Mouse (Mus musculus) heart, adult 2 months (tissue): ENCODE measurements around the gene Olfr147. TPM values are rescaled to one million over a fixed set of nuclear protein-coding genes. Genes with fewer than 3 reads are reported as not detected.

Experiments
- DNase-seq, 2 experiments: peaks; one replicate each; pipeline ENCODE4 v3.0.0; 2021
- H3K27ac ChIP-seq: fragments of 200-600 bp; 2 replicates; pipeline ENCODE4 v1.8.1; 2022
- H3K27me3 ChIP-seq: fragments of 200-500 bp; 2 replicates; pipeline ENCODE4 v1.6.1; 2012; ENCODE audit warnings: mild to moderate bottlenecking, low read length, inconsistent platforms, mixed read lengths; ENCODE audit not compliant: control insufficient read depth, insufficient read depth
- H3K36me3 ChIP-seq: fragments of 200-500 bp; 2 replicates; pipeline ENCODE4 v1.6.1; 2012; ENCODE audit warnings: low read length, inconsistent platforms; ENCODE audit not compliant: control insufficient read depth, insufficient read depth
- H3K4me1 ChIP-seq: fragments of 200-500 bp; 2 replicates; pipeline ENCODE4 v1.6.1; 2011; ENCODE audit warnings: low read length; ENCODE audit not compliant: control insufficient read depth, insufficient read depth
- H3K4me3 ChIP-seq: fragments of 200-600 bp; 2 replicates; pipeline ENCODE4 v1.8.1; 2022
- H3K79me2 ChIP-seq: fragments of 200-500 bp; replicated peaks from 2 replicates; pipeline ENCODE4 v1.6.1; 2012; ENCODE audit warnings: mild to moderate bottlenecking, inconsistent platforms, low read length, moderate library complexity, mixed read lengths; ENCODE audit not compliant: control insufficient read depth, insufficient read depth
- H3K9ac ChIP-seq: fragments of 200-500 bp; 2 replicates; pipeline ENCODE4 v1.6.1; 2012; ENCODE audit warnings: low read depth, mild to moderate bottlenecking, control low read depth, inconsistent platforms, low read length, mixed read lengths
- CTCF ChIP-seq: fragments of 200-600 bp; IDR thresholded peaks from 2 replicates; pipeline ENCODE4 v1.8.1; 2022; ENCODE audit warnings: antibody characterized with exemption, mild to moderate bottlenecking, moderate library complexity
- EP300 ChIP-seq: fragments of 200-500 bp; IDR thresholded peaks from 2 replicates; pipeline ENCODE4 v1.6.1; 2011; ENCODE audit warnings: low read depth, low read length, control low read depth; ENCODE audit not compliant: insufficient read depth
- POLR2A ChIP-seq: fragments of 200-500 bp; IDR thresholded peaks from 2 replicates; pipeline ENCODE4 v1.6.1; 2011; ENCODE audit warnings: mild to moderate bottlenecking, low read depth, low read length, control low read depth; ENCODE audit not compliant: insufficient read depth
- WGBS: fragments of 180-500 bp; shearing (Covaris S2); methylation state at CpG from one replicate; pipeline ENCODE4 v1.1.7; 2018; 5-methylcytosine and 5-hydroxymethylcytosine counted together
- intact Hi-C: fragments of 180-260 bp; cut with DNase I; formaldehyde crosslinking; loops from one replicate; pipeline ENCODE4 v1.15.1; 2025
- polyA plus RNA-seq: library from polyadenylated mRNA; depleted of rRNA; stranded (reverse); fragments of >200 nt; gene quantifications from 2 replicates; pipeline ENCODE4 v1.2.3, GENCODE M21; 2012; rRNA removed
- total RNA-seq, 2 experiments: library from RNA; stranded (reverse); gene quantifications; 2 replicates each; pipeline ENCODE4 v1.2.3; 2021

Gene Olfr147
- total and polyA plus RNA-seq, 3 experiments: not detected

DNA sequence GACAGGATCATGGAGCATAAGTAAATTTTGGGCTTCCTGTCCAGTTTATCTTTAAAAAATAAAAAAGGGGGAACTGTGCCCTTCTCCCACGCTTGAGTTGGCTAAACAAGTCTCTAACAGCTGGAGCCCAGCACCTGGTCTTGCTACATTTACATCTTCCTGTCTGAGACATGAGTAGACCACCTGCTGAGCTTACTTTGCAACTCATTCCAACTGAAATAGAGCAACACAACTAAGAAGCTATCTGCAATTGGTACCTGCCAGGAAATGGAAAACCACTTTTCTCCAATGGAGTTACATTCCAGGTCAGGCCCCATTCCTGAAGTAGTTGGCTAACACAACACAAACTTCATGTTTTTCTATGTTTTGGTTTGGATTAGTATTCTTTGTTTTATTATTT lies 25.5 kb downstream of the Olfr147 start:
- H3K27ac ChIP-seq: no peak overlapping the region
- intact Hi-C loops: no loop called here

DNA sequence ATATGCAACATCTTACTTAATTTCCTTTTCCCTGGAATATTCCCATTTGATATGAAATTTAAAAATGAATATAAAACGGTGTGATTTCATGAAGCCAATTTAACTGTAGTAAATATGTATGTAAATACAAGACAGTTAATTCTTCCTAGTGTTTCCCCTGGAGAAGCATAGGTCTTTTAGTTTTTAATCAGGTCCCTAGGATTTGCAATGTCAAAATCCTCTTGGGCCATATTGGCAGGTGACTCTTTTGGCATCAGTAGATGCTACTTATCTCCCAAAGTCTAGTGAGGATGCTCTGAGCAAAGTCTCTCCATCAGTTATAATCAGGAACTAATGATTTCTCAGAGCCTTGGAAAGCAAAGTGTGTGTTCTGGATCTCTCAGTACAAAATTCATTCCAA lies 27.7 kb downstream of the Olfr147 start, which contains the start of gene Olfr901:
Olfr901 (plus strand) TSS at position 301 of the 400 bp plus-strand sequence.
- Histone ChIP-seq H3K79me2 (no peaks in the 10 kb centered on the region), H3K36me3 (no peaks in the 10 kb centered on the region), H3K27ac (no peak within 1 kb of the TSS), H3K4me3 (no peak within 1 kb of the TSS), H3K27me3 (no peaks in the 10 kb centered on the region), H3K4me1 (no peaks in the 10 kb centered on the region), H3K9ac (no peak within 1 kb of the TSS)
- TF ChIP-seq POLR2A (no peak), CTCF (no peak), EP300 (no peak)
- DNase-seq: no peak
- intact Hi-C loops: no loop called here
- 66% methylated on average over 1 of the region's 1 CpGs for WGBS

More for the DNA sequence above, 25.5 kb downstream of the Olfr147 start:
- no peak for DNase-seq
- Histone ChIP-seq H3K4me3 (no peak overlapping the region), H3K4me1 (no peaks in the 10 kb centered on the region), H3K36me3 (no peaks in the 10 kb centered on the region), H3K27me3 (no peaks in the 10 kb centered on the region), H3K79me2 (no peaks in the 10 kb centered on the region), H3K9ac (no peak overlapping the region)
- TF ChIP-seq CTCF (no peak), POLR2A (no peak), EP300 (no peak)
- 25% methylated on average over 1 of the region's 1 CpGs for WGBS

DNA sequence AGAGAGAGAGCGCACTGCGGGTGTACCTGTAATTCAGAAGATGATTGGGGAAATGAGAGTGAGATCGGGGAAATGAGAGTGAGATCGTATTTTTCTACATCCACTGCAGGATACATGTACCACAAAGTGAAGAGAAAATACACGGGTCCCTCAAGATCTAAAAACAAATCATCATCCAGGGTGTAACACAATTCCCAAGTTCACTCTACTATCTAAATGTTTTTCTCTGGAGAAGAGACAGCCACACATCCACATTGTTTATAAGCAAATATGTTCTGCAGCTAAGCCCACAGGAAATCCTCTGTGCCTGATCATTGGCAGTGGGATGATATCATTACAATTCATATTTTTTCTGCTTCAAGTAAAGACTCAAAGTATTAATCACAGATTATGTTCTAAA lies 45.9 kb downstream of the Olfr147 start, which contains the start of gene Olfr902:
Olfr902 (plus strand) TSS at position 301 of the 400 bp plus-strand sequence.
- 79% methylated on average over 5 of the region's 5 CpGs for WGBS

More for the DNA sequence above, 45.9 kb downstream of the Olfr147 start, which contains the start of gene Olfr902:
- intact Hi-C loops: no loop called here
- Histone ChIP-seq H3K27me3 (no peaks in the 10 kb centered on the region), H3K9ac (no peak within 1 kb of the TSS), H3K36me3 (no peaks in the 10 kb centered on the region), H3K4me1 (no peaks in the 10 kb centered on the region), H3K79me2 (no peaks in the 10 kb centered on the region), H3K4me3 (no peak within 1 kb of the TSS), H3K27ac (no peak within 1 kb of the TSS)
- TF ChIP-seq EP300 (no peak), CTCF (no peak), POLR2A (no peak)
- DNase-seq: no peak

Other genes starting within 250 kb of the Olfr147 start
- not detected for gene Olfr891, start 220.9 kb upstream of the Olfr147 start, total RNA-seq
- not detected in 2 replicates for gene Olfr891, start 220.9 kb upstream of the Olfr147 start, polyA plus RNA-seq
- not detected for gene Olfr893, start 193.3 kb upstream of the Olfr147 start, total RNA-seq
- gene Olfr893, start 193.3 kb upstream of the Olfr147 start, polyA plus RNA-seq: not detected in 2 replicates
- gene Olfr894, start 183.6 kb upstream of the Olfr147 start, total RNA-seq: not detected
- gene Olfr894, start 183.6 kb upstream of the Olfr147 start, polyA plus RNA-seq: not detected in 2 replicates
- not detected for gene Olfr143, start 148.9 kb upstream of the Olfr147 start, total RNA-seq
- gene Olfr143, start 148.9 kb upstream of the Olfr147 start, polyA plus RNA-seq: not detected in 2 replicates
- not detected for gene Olfr895, start 133.8 kb upstream of the Olfr147 start, total RNA-seq
- not detected in 2 replicates for gene Olfr895, start 133.8 kb upstream of the Olfr147 start, polyA plus RNA-seq
- gene Olfr896-ps1, start 110.6 kb upstream of the Olfr147 start, total RNA-seq: not detected
- gene Olfr896-ps1, start 110.6 kb upstream of the Olfr147 start, polyA plus RNA-seq: not detected in 2 replicates
- not detected for gene Olfr25, start 72.6 kb upstream of the Olfr147 start, total RNA-seq
- gene Olfr25, start 72.6 kb upstream of the Olfr147 start, polyA plus RNA-seq: not detected in 2 replicates
- not detected for gene Olfr898, start 53.3 kb upstream of the Olfr147 start, total RNA-seq
- gene Olfr898, start 53.3 kb upstream of the Olfr147 start, polyA plus RNA-seq: not detected in 2 replicates
- gene Olfr250, start 34.8 kb upstream of the Olfr147 start, total RNA-seq: not detected
- gene Olfr250, start 34.8 kb upstream of the Olfr147 start, polyA plus RNA-seq: not detected in 2 replicates
- gene Olfr251, start 24.6 kb upstream of the Olfr147 start, total RNA-seq: not detected
- not detected in 2 replicates for gene Olfr251, start 24.6 kb upstream of the Olfr147 start, polyA plus RNA-seq
- gene Olfr901, start 27.8 kb downstream of the Olfr147 start, total RNA-seq: not detected
- not detected in 2 replicates for gene Olfr901, start 27.8 kb downstream of the Olfr147 start, polyA plus RNA-seq
- not detected for gene Olfr902, start 46.0 kb downstream of the Olfr147 start, total RNA-seq
- not detected in 2 replicates for gene Olfr902, start 46.0 kb downstream of the Olfr147 start, polyA plus RNA-seq
- not detected for gene Olfr904, start 61.4 kb downstream of the Olfr147 start, total RNA-seq
- not detected in 2 replicates for gene Olfr904, start 61.4 kb downstream of the Olfr147 start, polyA plus RNA-seq
- gene Olfr905, start 69.4 kb downstream of the Olfr147 start, total RNA-seq: not detected
- not detected in 2 replicates for gene Olfr905, start 69.4 kb downstream of the Olfr147 start, polyA plus RNA-seq
- gene Olfr906, start 85.4 kb downstream of the Olfr147 start, total RNA-seq: not detected
- not detected in 2 replicates for gene Olfr906, start 85.4 kb downstream of the Olfr147 start, polyA plus RNA-seq
- gene Olfr907, start 94.1 kb downstream of the Olfr147 start, total RNA-seq: not detected
- not detected in 2 replicates for gene Olfr907, start 94.1 kb downstream of the Olfr147 start, polyA plus RNA-seq
- gene Olfr911-ps1, start 119.9 kb downstream of the Olfr147 start, total RNA-seq: not detected
- gene Olfr911-ps1, start 119.9 kb downstream of the Olfr147 start, polyA plus RNA-seq: not detected in 2 replicates
- gene Olfr910, start 136.2 kb downstream of the Olfr147 start, total RNA-seq: not detected
- not detected in 2 replicates for gene Olfr910, start 136.2 kb downstream of the Olfr147 start, polyA plus RNA-seq
- gene Olfr912, start 178.5 kb downstream of the Olfr147 start, total RNA-seq: not detected
- gene Olfr912, start 178.5 kb downstream of the Olfr147 start, polyA plus RNA-seq: not detected in 2 replicates
- gene Olfr913, start 191.1 kb downstream of the Olfr147 start, total RNA-seq: not detected
- not detected in 2 replicates for gene Olfr913, start 191.1 kb downstream of the Olfr147 start, polyA plus RNA-seq
- gene Olfr914, start 203.4 kb downstream of the Olfr147 start, total RNA-seq: not detected
- gene Olfr914, start 203.4 kb downstream of the Olfr147 start, polyA plus RNA-seq: not detected in 2 replicates